Mouse (Mus musculus): Measurements from ENCODE around the gene Alox5ap.

DNA sequence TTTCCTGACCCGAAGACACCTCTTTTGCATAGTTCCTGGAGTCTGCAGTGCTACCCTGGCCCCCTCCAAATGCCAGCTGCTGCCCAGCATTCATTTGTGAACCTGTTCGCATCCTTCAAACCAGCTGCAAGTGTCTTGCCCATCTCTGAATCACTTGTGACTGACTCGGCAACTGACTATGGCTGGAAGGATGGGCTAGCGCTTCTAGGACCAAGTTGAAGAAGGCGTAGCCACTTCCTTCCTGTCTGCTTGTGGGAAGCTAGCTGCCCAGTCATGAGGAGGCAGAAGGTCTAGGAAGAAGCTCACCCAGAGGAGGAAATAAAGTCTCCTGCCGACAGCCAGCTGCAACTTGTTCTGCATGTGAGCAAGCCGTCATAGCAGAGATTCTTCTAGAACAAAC is 29.6 kb upstream of the Alox5ap start:
- TF ChIP-seq CTCF (conservative IDR thresholded peaks at IDR 0.05; ENCODE audit: insufficient read depth, insufficient read length, low read depth, low read length) (no peak), POLR2A (IDR thresholded peaks at IDR 0.05; ENCODE audit: low read depth, low read length) (no peak)

All from kidney, adult 2 months (tissue).